Mouse (Mus musculus): ENCODE data around the gene Cryba1.
A peak's percentile ranks its signal among the peaks of the same experiment; 100 is the strongest.
"Not testable (repeated sequence)": the region's sequence is repeated elsewhere in the genome, so short reads cannot be mapped to it uniquely, and the experiment has no call there.

The Cryba1 gene

DNA sequence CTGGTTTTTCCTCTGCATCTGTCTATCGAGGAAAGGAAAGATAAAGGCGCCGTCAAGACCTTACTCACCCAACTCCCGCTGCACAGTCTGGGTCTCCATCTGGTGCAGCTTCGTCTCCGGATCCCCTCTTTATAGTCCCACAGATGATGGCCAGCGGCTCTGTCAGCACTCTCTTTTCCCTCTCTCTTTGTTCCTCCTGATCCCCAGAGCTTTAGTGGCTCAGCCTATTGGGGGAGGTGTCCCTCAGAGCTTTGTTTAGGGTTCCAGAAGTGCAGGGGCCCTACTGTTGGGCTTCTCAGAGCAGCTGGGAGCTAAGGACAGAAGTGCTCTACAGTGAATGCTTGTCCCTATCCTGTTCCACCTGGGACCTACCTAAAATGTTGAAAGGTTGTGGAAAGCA is at the start of gene Cryba1:
Gene Cryba1 (minus strand): TSS at position 101 of the 400 bp plus-strand sequence.
- DNase-seq (ENCODE audit: low spot score in 2 of 2) = no peak

DNA sequence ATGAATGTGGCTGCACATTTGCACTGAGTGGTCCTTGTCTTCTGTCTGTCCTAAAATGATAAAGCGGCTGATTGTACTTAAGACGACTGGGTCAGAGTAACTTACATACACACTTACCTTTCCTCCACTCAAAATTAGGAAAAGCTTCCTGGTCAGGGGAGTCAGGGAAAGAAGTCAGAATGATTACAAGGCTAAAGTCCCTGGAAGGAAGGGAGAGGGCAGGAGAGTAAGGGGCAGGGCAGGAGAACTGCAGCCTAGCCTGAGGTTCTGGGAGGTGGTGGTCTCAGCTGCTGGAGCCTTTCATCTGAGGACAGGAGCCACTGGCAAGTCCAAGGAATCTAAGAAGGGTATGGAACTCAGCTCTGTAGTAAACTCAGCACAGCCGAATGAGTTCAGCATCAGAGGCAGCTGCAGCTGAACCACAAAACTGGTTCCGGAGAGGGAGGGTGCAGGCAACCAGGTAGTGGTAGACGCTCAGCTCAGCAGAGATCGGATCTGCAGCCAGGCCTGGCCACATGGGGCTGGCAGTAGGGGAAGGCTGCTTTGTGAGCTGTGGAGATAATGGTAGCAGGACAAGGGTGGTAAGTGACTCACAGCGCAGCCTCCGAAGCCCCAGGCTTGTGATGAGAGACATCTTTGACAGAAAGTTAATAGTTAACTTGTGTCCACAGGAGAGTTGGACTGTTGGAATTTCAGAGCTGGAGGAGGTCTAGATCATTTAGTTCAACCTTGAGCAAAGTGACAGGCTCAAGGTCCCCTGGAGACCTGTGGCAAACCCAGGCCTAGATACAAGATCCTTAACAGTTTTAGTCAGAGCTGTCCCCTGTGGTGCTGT is 47.0 kb upstream of the Cryba1 start:
- no peak for DNase-seq (ENCODE audit: low spot score in 2 of 2)

DNA sequence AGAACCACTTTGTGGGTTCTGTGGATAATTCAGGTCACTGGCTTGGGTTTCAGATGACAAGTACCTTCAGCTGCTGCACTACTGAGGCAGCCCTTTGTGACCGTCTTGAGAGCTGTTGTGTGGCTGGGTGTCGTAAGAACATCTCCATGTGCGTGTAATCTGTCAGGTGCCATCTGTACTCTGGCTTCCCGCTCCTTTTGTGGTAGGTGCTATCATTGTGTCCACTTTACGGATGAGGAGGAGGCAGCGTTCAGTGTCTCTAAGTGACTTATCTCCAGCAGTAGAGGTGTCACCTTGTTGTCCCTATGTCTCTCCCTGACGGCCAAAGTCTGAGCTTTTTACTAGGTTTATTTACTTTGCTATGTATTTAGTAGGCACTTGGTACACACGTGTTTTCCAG is 45.3 kb upstream of the Cryba1 start:
- DNase-seq (ENCODE audit: low spot score in 2 of 2) = no peak

DNA sequence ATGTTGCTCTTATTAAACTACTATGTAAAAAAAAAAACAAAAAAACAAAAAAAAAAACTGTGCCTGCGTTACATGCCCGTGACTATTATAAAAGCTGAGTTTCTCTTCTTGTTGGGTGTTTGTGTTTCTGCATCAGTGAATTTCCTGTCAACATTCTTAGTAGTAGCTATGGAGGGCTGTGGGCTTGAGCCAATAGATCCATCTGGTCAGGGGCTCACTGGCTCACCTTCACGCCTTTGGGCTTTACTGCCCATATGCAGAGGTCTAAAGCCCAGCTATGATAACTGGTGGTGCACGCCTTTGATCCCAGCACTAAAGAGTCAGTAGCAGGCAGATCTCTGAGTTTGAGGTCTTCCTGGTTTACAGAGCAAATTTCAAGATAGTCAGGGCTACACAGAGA is 44.4 kb upstream of the Cryba1 start:
- DNase-seq (ENCODE audit: low spot score in 2 of 2) = no peak

DNA sequence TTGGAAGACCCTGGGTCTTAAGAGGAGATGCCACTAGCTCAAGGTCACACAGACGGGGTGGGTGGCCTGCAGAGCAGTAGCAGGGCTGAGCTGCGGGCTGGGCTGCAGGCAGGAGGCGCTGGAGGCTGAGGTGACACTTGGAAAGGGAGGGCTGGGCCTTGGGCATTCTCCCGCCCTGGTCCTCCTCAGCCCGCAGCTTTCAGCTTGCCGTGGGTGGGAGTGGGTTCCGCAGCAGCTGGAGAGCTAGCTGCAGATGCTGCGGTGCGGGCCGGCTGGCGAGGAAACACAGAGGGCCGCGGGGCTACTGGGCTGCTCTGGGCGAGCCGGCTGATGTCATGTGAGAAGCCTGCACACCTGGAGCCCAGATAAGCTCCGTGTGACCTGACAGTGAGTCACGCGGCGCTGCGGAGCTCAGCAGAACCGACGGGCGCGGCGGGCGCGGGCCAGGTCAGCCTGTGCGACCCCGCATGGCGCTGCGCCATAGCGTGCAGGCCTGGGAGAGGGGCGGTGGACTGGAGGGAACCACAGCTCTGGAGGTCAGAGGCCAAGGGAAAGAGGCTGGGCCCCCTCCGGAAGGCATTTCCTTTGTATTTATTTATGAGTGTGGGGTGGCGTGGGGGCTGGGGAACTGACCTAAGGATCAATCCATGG is 41.4 kb upstream of the Cryba1 start:
- DNase-seq (ENCODE audit: low spot score in 2 of 2) = peak; percentile 59 to 69

DNA sequence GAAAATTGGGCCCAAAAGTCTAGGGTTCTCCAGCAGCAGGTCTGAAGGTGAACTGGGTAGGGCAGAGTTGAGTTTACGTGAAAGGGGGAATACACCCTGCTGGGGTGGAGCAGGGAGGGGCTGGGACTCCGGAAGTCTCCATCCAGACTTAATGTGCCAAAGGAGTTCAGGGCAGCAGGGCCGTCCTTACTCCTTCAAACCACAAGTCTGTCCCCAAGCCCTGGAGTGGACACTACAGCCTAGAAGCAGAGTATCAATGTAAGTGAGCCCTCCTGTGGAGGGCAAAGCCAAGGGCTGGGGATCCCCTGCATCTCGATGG is 40.3 kb upstream of the Cryba1 start:
- DNase-seq (ENCODE audit: low spot score in 2 of 2) = no peak

DNA sequence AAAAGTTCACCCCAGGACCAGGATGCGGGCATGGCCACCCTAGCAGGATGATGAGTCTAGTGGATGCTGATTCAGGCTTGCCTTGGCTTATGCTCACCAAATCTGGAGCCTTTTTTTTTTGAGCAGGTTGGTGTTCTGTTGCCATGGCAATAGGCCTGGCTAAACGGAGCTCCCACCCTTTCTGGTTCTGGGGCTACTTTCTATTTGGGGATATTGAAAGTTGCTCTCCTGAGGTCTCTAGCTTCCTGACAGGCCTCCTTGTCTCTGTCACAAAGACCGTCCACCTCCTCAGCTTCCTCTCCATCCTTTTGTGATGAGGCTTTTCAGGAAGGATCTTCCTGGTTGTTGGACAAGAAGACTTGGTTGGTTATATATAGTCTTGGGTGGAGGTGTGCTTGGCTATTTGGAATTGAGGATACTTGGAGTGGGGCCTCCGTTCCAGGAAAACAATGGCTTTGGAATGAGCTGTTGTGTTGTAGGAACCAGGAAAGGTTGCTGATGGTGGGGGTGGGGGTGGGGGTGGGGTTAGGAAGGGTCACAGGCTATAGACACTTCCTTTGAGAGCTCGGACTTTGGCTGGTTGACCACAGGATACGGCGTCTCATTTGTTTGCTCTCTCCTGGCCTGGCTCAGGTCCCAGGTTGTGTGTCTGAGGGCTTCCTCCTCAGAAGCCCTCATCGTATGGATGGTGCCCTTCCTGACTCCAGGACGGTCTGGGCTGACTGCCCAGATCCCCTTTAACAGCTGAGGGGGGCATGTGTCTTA is 39.8 kb upstream of the Cryba1 start:
- DNase-seq (ENCODE audit: low spot score in 2 of 2) = no peak

DNA sequence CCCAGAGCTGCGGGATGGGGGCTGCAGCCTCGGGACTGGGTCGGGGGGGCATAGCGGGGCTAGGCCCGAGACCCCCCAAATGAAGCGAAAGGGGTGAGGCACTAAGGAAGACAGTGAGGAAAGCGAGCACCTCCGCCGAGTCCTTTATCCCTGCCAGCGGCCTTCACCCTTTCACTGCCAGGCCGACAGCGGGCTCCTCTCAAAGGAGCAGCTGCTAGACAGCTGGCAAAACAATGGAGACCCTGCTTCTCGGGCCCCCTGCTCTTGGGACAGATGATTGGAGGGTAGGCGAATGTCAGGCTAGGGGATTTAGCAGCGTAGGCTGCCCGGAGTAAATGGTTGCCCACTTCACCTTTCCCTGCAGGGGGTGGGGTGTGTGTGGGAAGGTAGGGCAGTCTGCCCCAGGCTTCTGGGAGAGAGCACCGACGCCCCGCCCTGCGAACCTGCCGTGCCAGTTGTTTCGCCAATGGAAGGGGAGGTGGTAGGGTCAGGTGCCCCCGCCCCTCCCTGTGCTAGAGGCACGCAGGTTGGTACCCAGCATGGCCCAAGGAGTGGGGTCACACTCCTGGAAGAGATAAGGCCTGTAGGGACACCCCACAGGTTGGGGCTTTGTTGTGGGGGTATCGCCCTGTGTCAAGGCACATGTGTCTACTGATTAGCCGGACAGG is 38.7 kb upstream of the Cryba1 start:
- peak; percentile 64 to 68 for DNase-seq (ENCODE audit: low spot score in 2 of 2)

DNA sequence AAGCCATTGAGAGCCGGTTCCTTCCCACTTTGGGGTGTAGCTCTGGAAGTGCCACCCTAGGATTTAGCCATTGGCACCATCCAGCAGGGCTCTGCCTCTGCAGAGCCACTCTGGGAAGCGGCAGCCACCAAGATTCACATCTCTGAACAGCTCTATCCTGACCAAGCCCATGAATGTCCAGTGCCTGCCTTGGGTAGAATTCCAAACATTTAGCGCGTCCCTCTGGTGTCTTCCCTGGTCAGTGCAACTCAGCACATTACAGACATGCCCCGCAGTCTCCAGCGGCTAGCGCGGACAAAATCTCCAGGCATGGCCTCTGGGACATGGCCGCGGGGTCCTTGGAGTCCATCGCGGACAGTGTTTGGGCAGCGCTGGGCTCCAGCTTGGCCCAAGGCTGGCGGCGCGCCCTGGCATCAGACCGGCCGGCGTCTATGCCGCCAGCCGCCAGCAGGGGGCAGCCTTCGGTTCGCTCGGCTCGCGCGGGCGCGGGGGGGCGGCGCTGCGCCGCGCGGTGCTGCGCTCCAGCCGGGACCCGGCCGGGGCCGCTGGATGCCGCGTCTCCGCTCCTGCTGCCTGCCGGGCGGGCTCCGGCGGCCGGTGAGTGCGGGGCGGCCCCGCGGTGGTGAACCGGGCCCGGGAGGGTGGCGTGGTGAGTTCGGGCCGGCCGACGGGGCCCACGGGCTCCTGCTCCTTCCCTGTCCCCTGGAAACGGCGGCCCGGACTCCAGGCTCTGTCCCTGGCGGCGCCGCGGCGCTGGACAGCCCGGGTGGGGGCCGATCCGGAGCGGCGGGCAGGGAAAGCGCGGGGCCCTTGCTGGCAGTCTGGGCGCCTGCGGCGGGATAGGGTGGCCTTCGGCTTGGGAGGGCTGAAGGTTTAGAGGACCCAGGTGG is 37.9 kb upstream of the Cryba1 start, which contains the start of gene Myo18a:
Gene Myo18a (plus strand): TSS at position 464 of the 890 bp plus-strand sequence.
- DNase-seq (ENCODE audit: low spot score in 2 of 2) = peak; percentile 92

DNA sequence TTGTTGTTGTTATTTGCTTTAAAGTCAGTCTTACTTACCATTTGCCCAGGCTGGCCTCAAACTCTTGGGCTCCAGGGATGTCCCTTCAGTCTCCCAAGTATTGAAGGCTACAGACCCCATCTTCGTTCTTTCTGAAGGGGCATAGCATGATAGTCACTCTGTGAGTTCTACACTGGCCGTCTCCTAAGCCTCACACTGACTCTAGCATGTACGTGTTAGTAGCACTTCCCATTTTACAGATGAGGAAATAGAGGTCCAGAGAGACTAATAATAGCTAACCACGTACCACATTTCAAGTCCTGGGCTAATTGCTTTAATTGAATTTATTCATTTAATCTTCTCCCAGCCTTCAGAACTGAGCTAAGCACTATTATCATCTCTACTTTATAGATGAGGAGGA is 34.9 kb upstream of the Cryba1 start:
- DNase-seq (ENCODE audit: low spot score in 2 of 2) = no peak

DNA sequence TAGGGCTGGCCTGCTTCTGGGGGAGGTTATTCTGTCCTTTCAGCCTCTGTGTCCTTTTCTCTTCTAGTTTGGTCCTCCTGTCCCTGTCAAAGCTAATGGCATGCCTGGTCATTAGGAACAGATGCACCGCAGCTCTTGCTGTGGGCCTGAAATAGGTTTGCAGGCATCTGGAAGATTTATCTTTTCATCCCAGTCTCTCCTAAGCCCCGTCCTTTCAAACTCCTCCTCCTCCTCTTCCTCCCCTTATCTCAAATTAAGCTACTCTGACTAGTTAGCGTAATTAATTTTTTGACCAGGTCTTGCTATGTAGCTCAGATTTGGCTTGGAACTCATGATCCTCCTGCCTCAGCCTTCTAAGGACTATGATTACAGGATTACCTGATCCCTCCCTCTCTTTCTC is 28.4 kb upstream of the Cryba1 start:
- DNase-seq (ENCODE audit: low spot score in 2 of 2) = no peak

DNA sequence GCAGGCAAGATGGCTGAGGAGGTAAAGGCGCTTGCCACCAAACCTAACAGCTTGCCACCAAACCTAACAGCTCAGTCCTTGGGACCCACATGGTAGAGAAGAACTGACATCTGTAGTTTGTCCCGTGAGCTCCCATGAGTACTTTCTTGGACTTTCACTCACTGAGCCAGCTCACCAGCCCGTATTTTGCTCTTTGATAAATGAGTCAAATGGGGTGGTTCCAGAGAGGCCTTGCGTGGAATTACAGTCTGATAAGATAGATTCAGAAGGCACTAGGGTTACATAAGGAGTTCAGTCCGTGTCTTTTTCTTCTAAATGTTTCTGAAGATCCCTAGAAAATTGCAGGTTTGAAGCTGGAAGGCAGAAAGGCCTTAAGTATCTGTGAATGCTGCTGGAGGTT is 27.4 kb upstream of the Cryba1 start:
- DNase-seq (ENCODE audit: low spot score in 2 of 2) = peak in 1 of 2 experiments; percentile 9

DNA sequence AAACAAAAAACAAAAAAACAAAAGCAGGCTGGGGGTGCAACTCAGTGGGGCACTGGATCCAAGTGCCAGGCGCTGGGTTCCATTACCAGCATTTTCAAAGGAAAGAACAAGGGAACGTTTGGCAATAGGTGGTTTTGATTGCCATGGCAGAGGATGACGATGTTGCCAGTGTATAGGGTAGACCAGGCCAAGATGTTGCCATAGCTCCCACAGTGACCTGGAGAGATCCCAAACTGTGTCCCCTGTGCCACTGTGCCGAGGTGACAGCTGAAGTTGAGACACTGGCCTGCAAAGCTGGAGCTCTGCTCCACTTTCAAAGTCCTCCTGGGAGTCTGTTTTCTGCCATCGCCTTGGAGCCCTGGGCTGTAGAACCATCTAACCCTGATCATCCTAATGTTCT is 23.9 kb upstream of the Cryba1 start:
- no peak for DNase-seq (ENCODE audit: low spot score in 2 of 2)

DNA sequence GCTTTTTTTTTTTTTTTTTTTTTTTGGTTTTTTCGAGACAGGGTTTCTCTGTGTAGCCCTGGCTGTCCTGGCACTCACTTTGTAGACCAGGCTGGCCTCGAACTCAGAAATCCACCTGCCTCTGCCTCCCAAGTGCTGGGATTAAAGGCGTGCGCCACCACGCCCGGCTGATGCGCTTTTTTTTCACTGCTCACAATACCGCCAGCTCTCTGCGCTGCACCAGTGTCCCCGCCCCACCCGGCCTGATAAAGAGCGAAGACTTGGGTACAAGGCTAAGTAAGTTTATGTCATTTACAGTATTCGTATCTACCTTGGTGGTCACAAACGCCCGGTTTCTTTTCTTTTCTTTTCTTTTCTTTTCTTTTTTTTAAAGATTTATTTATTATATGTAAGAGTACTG is 22.0 kb upstream of the Cryba1 start:
- DNase-seq (ENCODE audit: low spot score in 2 of 2) = not testable (repeated sequence)

DNA sequence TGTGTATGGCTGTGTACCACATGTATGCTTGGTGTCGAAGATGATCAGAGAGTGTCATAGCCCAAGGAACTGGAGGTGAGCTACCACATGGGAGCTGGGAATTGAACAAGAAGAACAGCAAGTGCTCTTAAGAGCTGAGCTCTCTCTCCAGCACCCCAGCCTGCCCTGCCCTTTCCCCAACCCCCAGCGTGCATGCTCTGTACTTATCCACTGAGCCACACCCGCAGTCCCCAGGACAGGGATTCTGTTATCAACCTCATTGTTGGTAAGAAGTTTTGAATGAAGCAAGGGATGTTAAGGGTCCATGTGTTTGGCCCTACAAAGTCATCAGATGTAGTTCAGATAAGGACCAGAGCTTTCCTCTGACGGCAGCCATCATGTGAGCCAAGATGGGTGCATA is 21.6 kb upstream of the Cryba1 start:
- no peak for DNase-seq (ENCODE audit: low spot score in 2 of 2)

DNA sequence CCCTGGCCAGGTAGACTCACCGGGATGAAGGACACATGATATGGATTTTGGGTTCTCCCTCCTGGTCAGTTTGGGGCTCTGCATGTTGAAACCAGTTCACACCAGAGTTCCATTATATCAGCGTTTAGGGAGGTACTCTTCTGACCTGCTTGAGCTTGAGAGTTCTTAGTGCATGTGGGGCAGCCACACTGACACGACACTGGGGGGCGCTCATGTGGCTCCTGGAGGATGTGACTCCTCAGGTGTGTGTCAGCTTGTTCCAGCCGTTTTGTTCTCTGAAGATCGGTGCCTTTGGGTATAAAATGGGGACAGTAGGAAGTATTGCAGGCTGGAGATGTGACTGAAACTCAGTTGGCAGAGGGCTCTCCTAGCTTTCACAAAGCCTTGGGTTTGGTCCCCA is 18.9 kb upstream of the Cryba1 start:
- peak in 1 of 2 experiments; percentile 66 for DNase-seq (ENCODE audit: low spot score in 2 of 2)

DNA sequence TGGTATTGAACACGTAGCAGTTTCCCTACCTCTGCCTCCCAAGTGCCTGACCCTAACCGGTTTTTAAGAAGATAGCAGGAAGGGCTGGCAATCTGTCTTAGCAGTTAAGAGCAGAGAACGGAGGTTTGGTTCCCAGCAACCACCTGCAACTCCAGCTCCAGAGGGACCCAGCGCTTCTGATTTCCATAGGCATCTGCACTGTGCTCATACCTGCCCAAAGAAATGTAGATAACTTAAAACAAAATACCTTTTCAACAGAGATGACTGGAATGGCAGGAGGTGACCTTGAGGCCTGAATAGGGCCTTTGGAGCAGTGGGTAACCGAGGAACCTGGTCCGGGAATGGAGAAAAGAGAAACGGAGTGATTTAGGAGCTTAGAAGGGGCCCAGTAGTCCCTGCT is 13.5 kb upstream of the Cryba1 start:
- no peak for DNase-seq (ENCODE audit: low spot score in 2 of 2)

DNA sequence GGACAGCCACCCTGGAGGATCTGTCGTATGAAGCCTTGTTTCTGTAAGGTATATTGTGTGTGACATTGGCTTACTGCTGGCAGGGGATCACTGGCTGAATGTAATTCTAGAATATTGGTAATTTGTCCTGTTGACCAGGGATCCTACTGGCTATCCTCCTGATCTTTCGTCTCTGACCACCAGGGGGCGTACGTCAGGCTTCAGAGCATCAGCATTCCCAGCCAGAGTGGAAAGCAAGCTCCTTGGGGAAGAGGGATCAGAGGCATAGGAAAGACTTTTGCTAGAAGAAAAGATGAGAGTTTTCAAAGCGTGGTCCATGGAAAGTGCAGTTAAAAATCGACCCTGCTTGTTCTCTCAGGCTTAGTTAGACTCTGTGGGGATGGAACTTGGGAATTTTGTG is 12.2 kb upstream of the Cryba1 start:
- DNase-seq (ENCODE audit: low spot score in 2 of 2) = peak; percentile 69 to 84

DNA sequence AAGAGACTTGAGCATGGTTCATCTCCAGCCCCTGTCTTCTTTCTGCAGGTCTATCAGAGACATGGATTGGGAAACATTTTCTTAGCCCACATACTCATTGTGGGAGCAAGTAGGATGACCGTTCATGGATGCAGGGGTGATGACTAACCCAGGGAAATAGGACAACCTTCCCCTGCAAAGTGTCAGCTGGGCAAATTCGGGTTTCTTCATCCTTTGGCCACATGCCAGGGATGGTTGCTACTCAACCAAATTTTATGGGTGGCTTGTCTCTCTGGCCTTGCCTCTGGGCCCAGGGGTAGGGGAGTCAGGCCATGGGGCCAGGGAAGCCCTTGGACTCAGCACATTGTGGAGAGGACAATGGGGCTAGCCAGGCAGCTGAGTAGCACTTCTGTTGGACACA is 3.5 kb upstream of the Cryba1 start:
- DNase-seq (ENCODE audit: low spot score in 2 of 2) = no peak

DNA sequence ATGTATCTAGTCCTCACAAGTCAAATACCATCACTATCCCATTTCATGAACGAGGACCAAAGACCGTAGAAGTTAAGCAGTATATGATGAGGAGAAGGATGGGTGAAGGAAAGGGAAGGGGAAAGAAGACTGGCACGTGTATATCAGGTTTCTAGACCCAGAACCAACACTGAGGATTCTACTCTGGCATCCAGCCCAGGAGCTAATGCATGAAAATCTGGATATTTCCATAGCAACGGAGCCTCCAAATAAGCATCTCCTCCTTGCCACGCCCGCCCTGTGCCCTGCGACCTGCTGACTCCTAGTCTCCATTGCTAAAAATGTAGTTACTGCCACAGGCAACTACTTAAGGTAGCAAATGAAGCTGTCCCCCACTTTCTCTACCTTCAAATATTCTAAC is 317 bp downstream of the Cryba1 start:
- DNase-seq (ENCODE audit: low spot score in 2 of 2) = no peak

DNA sequence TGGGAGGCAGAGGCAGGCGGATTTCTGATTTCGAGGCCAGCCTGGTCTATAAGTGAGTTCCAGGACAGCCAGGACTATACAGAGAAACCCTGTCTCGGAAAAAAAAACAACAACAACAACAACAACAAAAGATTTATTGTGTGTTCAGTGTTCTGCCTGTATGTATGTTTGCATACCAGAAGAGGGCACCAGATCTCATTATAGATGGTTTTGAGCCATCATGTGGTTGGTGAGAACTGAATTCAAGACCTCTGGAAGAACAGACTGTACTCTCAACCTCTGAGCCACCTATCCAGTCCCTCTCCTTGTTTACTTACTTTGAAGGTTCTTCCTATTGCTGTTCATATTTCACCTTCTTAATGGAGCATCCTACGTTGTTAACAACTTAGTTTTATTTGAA is 3.7 kb downstream of the Cryba1 start:
- DNase-seq (ENCODE audit: low spot score in 2 of 2) = no peak
